Mouse (Mus musculus): ENCODE measurements at regions not wholly inside any gene's neighbourhood (a gene's known extent, or its start where the extent isn't known, plus 50 kb on each side); places are given as distances from the start of the nearest gene placed in this dataset. TPM values are rescaled to one million over a fixed set of nuclear protein-coding genes. Genes with fewer than 3 reads are reported as not detected.

DNA sequence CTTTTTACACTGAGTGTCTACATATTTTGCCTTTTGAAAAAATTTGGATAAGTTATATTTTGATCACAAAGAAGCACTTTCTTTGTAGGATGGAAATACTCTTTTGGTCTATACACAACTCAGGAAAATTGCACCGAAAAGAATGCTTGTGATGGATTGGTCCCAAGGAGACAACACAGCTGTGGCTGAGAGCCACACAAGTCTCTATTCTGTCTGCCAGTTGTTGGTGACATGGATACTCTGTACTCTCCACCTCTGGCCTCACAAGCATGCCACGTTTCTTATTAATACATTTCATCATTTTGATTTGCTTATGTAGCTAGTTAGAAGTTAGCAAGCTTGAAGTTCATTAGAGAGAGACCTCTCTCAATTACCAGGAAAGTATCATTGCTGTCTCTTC is 53.7 kb upstream of the Ankrd50 start:
- Histone ChIP-seq H3K27ac (ENCODE audit: low read length) (no peak overlapping the region), H3K4me1 (ENCODE audit: control insufficient read depth, insufficient read depth, low read length) (peaks cover 5% of the 10 kb centered on the region; the same call in 1 of the 2 replicates), H3K4me2 (ENCODE audit: low read depth, low read length) (no peak overlapping the region), H3K4me3 (replicated peaks; ENCODE audit: low read length) (no peak overlapping the region), H3K27me3 (ENCODE audit: control insufficient read depth, insufficient read depth, low read length) (no peaks in the 10 kb centered on the region), H3K36me3 (ENCODE audit: control insufficient read depth, insufficient read depth, low read length) (no peaks in the 10 kb centered on the region), H3K9me3 (replicated peaks; ENCODE audit: control insufficient read depth, low read length) (no peaks in the 10 kb centered on the region), H3K9ac (ENCODE audit: low read length) (no peak overlapping the region)
- no peak for ATAC-seq (ENCODE audit: insufficient read depth, low FRiP score)
- WGBS: 49% methylated on average over 2 of the region's 2 CpGs

GRCm38 (mm10) chr3:38537770-38538169 is 53.1 kb upstream of the Ankrd50 start:
- no peak overlapping the region for H3K9ac ChIP-seq (ENCODE audit: low read length)
- no peaks in the 10 kb centered on the region for H3K9me3 ChIP-seq (replicated peaks; ENCODE audit: control insufficient read depth, low read length)
- H3K27ac ChIP-seq (ENCODE audit: low read length): no peak overlapping the region
- ATAC-seq (ENCODE audit: insufficient read depth, low FRiP score): no peak
- H3K4me1 ChIP-seq (ENCODE audit: control insufficient read depth, insufficient read depth, low read length): peaks cover 5% of the 10 kb centered on the region; the same call in 1 of the 2 replicates
- no peaks in the 10 kb centered on the region for H3K36me3 ChIP-seq (ENCODE audit: control insufficient read depth, insufficient read depth, low read length)
- no peak overlapping the region for H3K4me2 ChIP-seq (ENCODE audit: low read depth, low read length)
- no peaks in the 10 kb centered on the region for H3K27me3 ChIP-seq (ENCODE audit: control insufficient read depth, insufficient read depth, low read length)
- H3K4me3 ChIP-seq (replicated peaks; ENCODE audit: low read length): no peak overlapping the region

Small RNA genes in the stretch of these regions (microRNA-seq; reads per million reads assigned to microRNA genes)
- not detected for gene Gm24462
